Mouse (Mus musculus) thymus, postnatal 14 days (tissue): Measurements from ENCODE around the gene Cfap65.

Experiments used
- DNase-seq: peaks from one replicate; pipeline ENCODE4 v3.0.0; 2021

Gene Cfap65

GRCm38 (mm10) chr1:74936221-74936830 is 927 bp upstream of the Cfap65 start:
- DNase-seq: no peak

DNA sequence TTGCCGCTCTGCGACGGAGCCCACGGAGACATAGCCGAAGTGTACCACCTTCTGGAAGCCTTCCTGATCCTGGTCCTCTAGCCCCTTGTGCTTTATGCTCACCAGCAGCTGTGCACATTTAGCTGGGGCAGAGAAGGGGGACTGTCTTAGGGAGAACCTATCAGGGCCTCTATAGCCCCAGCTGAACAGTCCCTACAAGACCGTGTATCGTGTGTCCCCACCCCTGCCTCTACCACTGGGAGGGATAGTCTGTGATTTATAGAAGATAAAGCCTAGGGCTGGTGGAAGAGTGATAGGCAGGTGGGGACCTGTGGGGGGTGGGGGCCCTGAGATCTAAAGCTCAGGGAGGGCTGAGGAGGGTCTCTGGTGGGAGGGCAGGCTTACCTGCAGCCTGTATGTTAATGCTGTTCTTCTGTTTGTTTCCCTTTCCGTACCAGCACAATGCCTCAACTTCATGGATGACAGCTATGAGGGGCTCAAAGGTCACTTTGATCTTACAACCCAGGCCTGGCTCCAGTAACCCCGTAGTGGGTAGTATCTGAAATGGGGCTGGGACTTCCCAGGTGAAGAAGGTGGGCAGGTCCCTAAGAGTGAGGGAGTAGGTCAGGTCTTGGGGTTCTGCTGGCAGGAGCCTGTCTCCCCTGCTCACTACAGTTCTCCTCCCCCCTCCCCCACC is 7.6 kb downstream of the Cfap65 start:
- no peak for DNase-seq

DNA sequence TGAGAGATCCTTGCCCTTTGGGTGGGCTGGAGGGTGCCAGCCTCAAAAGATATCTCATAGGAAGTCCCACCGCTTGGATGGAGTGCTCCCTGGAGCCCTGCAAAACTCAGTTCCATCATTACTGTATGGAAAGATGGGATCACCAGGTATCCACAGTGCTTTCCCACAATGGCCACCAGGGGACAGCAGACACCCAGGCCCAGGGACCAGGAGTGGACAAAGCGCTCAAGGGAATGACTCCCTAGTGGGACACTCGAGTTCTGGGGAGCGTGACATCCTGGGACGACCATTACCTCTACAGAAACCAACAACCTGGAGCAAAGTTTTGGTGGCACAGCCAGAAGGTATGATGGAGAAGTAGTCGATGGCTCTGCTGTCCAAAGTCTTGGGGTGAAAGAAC is 8.7 kb downstream of the Cfap65 start:
- no peak for DNase-seq

GRCm38 (mm10) chr1:74924464-74924863 is 10.9 kb downstream of the Cfap65 start:
- DNase-seq: no peak

GRCm38 (mm10) chr1:74915706-74916105 is 19.7 kb downstream of the Cfap65 start:
- no peak for DNase-seq

DNA sequence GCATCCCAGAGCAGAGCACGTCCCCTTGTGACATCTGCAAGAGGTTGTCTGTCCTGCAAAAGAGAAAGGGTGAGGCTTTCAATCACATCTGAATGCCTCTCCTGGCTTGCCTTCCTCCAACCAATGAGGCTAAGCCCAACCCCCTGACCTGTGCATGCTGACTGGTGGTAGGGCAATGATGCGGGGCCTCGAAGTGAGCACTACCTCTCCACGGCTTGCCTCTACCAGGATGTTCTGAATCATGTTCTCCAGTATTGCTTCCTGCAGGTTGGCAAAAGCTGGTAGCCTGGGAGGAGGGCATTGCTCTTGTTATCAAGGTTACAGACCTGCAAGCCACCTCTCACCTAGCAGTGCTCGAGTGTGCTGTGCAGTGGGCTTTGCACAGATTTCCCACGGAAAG is 33.2 kb downstream of the Cfap65 start:
- DNase-seq: no peak

- peak; percentile 34 for DNase-seq
Measured at GRCm38 (mm10) chr1:74901686-74902085, 33.7 kb downstream of the Cfap65 start.

DNA sequence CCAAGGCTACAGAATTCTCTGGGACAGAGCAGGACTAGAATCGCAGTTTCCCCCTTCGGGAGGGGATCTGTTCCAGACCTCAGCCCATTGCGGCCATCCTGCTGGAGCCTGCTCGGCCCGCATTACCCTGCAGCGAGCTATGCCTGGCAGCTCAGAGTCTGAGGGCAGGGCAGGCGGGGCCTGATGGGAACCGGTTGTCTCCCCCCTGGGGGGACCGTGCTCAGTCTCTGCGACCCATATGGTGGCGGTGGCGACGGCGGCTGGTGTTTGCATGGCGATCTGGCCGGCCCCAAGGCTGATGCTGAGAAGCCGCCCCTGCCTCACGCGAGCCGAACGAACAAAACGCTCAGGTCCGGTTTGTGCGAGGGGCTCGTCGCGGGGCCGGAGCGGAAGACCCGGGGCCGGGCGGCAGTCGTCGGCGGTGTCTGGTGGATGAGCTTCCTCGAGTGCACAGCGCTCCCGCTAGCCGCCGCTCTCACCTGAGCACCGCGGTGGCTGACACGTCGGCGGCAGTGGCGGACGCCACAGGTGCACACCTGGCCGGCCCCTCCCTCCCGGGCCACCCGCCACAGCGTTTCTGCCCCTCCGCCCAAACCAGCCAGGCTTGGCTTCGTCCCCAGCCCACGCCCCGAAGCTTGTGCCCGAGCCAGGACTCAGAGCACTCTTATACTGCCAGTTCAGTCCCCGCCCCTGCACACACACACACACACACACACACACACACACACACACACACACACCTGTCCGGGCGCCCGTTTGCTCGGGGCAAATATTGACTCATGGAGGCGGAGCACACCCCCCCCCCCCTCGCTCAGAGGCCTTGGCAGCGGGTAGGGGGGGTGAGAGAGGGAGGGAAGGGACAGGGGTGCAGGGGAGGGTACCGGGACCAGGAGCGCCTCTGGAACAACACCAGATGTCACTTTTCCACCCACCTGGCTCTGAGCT is 34.8 kb downstream of the Cfap65 start:
- no peak for DNase-seq

DNA sequence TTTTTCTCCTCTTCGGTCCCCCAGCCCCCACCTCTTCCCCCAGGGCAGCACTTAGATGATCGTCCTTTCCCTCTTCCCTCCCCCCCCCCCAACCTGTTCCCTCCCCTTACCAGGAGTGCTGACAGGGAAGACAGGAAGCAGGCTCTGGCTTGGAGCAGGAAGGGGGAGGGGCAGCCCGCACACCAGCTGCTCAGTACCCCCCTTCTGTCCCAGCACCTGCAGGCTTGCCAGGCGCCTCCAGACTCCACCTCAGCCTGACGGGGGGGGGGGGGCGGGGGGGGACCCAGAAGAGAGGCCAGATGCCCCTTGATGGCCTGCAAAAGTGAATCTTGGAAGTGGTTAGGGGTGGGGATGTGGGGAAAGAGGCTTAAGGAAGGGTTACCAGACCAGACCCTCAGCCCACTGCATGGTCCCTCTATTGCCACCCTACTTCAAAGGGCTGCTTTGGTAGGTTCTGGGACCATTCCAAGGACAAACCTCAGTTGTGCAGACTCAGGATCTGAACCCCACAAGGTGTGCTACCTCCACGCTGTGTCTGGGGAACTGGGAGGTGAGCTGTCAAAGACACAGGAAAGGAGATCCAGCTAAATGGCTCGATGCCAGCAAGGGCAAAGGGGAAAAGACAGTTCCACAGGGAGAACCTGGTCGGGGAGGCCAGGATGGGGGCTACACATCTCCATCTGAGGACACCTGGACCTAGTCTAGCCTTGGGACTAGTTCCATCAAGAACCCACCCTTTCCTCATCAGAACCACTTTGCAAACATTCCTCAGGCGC is 36.6 kb downstream of the Cfap65 start:
- DNase-seq: no peak

DNA sequence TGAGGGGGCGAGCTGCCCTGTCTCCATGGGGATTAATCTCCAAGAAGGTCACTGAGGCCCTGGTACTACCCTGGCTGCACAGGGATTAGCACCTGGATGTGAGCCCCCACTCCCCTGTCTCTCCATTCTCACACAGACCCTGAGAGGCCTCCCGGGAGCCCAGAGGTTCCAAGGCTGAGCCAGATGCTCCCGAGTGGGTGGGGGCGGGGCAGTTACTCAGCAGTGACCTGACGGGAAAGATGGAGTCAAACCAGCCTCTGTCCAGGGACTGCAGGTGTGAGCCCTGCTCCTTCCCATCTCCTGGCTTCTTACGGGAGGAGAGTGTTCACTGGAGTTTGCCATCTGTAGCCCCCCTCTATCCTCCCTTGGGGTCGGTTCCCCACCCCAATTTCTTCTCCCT is 37.4 kb downstream of the Cfap65 start:
- DNase-seq: no peak

GRCm38 (mm10) chr1:74894966-74895365 is 40.4 kb downstream of the Cfap65 start:
- peak; percentile 53 for DNase-seq

GRCm38 (mm10) chr1:74893134-74893855 is 42.1 kb downstream of the Cfap65 start, which contains the start of gene Cryba2:
Cryba2 (minus strand) TSS chr1:74893143.
- DNase-seq: peak; percentile 25

DNA sequence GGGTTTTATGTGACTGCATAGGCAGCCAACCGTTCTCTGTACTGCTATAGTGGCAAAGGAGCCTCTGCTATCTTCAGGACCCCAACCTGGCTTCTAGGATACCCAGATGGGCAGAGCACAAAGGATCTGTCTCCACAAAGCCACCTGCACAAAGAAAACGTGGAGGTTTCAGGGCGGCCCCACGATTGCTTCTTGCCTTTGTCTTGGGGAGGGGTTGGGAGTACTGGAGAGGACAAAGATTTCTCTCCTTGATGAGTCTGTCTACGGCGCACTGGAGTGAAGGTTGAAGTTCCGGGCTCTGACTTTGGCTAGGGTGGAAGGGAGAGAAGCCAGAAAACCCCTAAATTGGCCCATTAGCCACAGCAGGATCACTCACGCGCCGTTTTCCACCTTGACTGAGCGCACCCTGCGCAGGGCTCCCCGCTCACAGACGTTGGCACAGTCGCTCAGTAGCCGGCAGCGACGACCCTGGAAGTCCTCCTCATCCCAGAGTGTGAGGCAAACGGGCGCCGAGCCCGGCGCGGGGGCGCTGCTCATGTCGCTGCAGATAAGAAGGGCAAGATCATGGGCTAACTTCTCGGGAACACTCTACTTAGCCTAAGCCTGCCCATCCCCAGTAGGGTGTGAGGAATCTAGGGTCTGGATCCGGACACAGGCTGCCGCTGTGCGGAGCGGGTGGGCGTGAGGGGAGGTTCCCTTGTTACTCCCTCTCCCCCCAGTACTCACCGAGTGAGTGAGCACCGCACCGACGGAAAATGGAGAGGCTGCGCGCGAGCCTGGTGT is 42.9 kb downstream of the Cfap65 start:
- no peak for DNase-seq

- DNase-seq: peak; percentile 26
Measured at GRCm38 (mm10) chr1:74891513-74891912, 43.9 kb downstream of the Cfap65 start.

DNA sequence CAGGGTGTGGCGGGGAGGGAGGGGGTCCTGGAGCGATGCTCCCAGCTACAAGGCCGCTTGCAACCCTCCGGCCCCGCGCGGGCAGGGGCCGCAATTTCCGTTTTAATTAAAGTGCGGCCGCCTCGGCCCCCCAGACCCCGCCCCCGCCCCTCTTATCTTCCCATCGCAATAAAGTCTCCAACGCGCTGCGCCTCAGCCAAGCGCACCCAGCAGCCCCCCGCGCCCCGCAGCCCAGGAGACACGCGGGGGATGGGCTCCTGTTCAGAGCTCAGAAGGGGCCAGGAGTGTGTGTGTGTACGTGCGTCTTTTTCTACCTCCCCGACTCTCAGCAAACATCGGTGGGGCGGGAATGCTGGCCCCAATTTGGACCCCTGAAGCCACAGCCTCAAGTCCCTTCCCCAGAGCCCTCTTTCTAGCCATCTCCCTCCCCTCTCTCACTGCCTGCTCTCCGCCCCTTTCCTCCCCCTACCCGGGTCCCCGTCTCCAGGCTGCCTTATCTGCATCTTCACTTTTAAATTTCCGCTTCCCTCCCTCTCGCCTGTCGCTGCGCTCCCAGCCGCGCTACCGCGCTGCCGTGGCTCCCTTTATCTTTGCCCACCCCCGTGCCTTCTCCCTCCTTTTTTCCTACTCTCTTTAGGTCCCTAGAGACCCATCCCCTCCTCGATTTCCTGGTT is 49.9 kb downstream of the Cfap65 start, which contains the start of gene Fev:
Fev (minus strand) TSS at position 51 of the 674 bp plus-strand sequence.
- DNase-seq: no peak

DNA sequence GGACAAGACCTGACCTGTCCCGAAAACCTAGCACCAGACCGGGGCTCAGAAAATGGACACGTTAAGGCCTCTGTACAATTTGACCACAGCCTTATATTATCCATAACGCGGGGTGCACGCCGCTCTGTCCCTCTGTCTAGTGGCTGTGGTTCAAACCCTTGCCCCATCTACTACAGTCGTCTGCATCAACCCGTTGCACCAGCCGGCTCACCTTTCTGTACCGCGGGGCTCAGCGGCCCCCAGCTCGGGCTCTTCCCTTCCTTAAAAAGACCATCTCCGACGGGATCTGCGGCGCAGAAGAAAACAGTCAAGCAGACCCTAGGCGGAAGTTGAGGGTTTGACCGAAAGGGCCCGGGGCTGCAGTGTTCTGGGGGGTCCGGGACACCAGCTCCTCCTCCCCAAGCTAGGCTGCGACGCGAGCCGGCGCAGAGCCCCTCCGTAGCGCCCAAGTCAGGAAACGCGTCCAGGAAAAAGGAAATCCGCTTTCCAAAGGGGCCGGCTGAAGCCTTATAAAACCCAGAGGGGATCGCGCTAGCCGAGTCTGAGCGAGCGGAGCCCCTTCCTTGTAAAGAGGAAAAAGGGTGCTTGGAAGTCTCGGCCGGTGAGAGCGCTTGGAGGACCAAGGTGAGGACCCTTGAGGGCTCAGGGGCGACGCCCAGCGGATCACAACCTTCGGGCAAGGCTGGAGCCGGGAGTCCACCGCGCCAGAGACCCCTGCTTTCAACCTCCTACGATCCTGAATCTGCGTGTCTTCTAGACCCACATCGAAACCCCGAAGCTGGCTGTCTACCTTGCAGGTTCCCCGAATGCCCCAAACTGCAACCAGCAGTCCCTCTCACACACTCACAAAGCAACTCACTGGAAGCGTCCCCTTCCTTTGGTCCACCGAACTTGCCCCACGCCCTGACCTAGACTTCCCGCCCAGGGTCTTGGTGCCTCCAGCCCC is 50.9 kb downstream of the Cfap65 start:
- DNase-seq: no peak

- no peak for DNase-seq
Measured at GRCm38 (mm10) chr1:74883441-74883840, 52.0 kb downstream of the Cfap65 start.

DNA sequence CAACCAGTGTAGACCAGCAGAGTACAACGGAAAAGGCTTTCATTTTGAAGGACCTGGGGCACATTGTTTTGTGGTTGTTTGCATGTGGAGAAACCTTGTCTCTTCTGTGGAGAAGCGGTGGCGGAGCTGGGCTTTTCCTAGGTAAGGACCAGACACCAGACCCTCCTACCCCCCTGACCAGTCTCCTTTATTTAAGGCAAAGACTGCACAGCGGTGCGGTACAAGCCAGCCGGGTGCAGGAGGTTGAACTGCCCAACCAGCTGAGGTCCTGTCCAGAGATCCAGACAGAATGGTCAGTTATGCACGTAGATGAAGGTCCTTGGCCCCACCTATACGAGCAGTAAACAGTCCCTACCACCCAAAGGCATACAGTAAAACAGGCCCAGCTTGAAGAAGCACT is 52.6 kb downstream of the Cfap65 start:
- DNase-seq: no peak

DNA sequence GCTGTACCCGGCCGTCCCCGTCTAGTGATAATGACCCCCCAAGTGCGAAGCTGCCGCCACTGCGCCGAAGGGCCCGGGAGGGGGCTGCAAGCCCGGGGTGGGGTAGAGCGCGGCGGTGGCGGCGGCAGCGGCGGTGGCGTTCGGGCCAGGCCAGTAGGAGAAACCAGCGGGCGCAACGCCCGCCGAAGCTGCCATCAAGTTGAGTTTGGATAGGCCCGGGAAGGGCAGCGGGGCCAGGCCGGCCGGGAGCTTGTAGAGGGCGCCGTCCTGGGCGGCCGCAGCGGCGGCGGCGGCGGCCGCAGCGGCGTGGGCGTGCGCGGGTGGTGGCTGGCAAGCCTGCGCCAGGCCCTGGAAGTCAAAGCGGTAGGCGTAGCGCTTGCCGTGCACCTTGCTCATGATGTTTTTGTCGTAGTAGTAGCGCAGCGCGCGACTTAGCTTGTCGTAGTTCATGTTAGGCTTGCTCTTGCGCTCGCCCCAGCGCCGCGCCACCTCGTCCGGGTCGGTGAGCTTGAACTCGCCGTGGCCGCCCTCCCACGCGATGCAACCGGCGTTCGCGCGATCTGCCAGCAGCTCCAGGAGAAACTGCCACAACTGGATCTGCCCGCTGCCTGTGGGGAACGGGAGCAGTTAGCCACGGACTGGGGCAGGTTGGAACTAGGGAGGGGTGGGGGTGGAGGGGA is 53.2 kb downstream of the Cfap65 start:
- DNase-seq: no peak
